Mouse (Mus musculus): Measurements from ENCODE around the gene Prkar2b. TPM values are rescaled to one million over a fixed set of nuclear protein-coding genes. Genes with fewer than 3 reads are reported as not detected.
A peak's percentile ranks its signal among the peaks of the same experiment; 100 is the strongest.

Gene Prkar2b
- polyA plus RNA-seq, 1 experiment from 2014 or later = 105 TPM

DNA sequence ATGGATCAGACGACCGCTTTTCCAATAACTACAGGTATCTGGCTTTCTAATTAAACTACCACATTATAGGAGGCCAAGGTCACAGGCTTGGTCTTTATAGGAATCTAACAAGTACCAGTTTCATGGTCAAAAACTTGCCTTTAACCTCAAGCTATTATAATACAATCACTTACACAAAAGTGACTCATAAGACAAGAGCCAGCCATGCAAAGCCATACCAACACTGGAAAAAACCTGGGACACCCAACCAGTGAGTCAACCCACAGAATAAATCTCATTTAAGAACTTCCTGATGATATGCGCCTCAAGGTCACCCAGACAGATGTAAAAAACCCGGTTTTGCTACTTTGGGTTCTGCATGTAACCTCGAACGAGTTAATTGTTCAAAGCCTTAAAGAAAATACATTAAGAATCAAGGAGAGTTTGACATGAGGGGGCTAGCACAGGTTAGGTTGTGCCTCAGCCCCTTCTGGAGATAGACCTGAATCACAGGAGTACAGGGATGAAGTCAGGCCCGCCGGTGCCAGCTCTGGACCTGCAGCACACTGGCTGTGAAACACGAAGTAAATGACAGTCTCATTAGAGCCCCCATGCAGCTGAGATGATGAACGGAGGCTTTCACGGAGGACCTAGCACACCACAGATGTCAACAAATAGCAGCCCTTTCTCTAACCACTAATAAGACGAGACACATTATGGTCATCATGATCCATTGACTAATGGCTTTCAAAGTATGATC lies 3.5 kb downstream of the Prkar2b start:
- peak overlapping the region; percentile 93 for H3K4me3 ChIP-seq (replicated peaks)
- no peak overlapping the region for H3K9ac ChIP-seq (replicated peaks)
- no peaks in the 10 kb centered on the region for H3K27me3 ChIP-seq
- H3K27ac ChIP-seq = no peak overlapping the region
- WGBS = 83% methylated on average over 12 of the region's 12 CpGs
- peaks cover 57% of the 10 kb centered on the region for H3K4me1 ChIP-seq (replicated peaks)
- ATAC-seq = no peak
- H3K4me2 ChIP-seq (replicated peaks) = peak overlapping the region; percentile 66
- 0 out of 2 replicates have a peak, but pooled peaks cover 4% of the 10 kb centered on the region for H3K36me3 ChIP-seq
- no peaks in the 10 kb centered on the region for H3K9me3 ChIP-seq

DNA sequence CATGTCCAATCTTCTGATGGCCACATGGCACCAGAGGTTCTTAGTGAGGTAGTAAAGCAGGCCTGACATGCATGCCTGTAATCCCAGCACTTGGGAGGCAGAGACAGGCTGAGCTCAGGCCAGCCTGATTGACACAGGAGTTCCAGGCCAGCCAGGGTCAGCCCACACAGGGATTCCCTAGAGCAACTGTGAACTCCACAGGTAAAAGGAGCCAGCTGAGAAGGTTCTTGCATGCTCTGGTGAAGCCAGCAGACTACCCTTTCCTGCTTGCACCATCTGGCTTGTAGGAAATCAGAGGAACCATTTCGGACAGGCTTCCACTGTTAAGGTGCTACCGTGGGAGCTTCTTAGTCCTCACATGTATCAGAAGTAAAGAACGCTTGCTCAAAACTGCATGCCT lies 5.3 kb downstream of the Prkar2b start:
- no peaks in the 10 kb centered on the region for H3K27me3 ChIP-seq
- H3K4me2 ChIP-seq (replicated peaks) = no peak overlapping the region
- H3K4me1 ChIP-seq (replicated peaks) = peaks cover 56% of the 10 kb centered on the region
- H3K36me3 ChIP-seq = 0 out of 2 replicates have a peak, but pooled peaks cover 4% of the 10 kb centered on the region
- no peak for ATAC-seq
- H3K9me3 ChIP-seq = no peaks in the 10 kb centered on the region
- 98% methylated on average over 3 of the region's 3 CpGs for WGBS
- no peak overlapping the region for H3K4me3 ChIP-seq (replicated peaks)
- H3K27ac ChIP-seq = no peak overlapping the region
- no peak overlapping the region for H3K9ac ChIP-seq (replicated peaks)

DNA sequence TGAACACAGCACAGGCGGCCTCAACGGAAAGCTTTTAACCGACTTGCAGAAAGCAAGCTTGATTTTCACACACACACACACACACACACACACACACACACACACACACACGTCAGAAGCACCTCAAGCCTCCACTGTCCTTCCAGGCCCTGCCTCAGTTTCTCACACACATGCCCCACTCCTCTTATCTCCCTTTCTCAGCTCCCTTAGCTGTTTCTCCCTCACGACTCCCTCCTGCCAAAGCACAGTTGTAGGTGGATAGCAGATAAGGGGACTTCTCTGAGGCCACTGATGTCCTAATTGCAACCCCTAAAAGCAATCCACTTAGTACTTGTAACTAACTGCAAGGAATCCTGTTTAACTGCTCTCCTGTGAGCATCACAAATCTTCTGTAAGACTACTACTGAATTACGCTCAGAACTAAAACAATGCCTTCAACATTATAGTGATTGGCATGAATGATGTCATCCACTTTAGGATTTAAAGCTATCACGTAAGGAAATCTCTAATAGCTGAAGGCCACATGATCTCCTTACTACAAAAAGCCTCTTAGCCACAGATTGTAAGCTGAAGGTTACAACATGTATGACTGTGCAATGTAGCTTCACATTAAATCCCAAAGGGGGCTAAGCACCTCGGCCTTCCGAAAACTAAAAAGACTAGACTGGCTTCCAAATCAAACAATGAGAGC lies 6.5 kb downstream of the Prkar2b start:
- 0 out of 2 replicates have a peak, but pooled peaks cover 4% of the 10 kb centered on the region for H3K36me3 ChIP-seq
- no peak overlapping the region for H3K9ac ChIP-seq (replicated peaks)
- H3K4me2 ChIP-seq (replicated peaks) = no peak overlapping the region
- ATAC-seq = no peak
- H3K27me3 ChIP-seq = no peaks in the 10 kb centered on the region
- 73% methylated on average over 9 of the region's 9 CpGs for WGBS
- no peak overlapping the region for H3K4me3 ChIP-seq (replicated peaks)
- no peak overlapping the region for H3K27ac ChIP-seq
- no peaks in the 10 kb centered on the region for H3K9me3 ChIP-seq
- peaks cover 55% of the 10 kb centered on the region for H3K4me1 ChIP-seq (replicated peaks)

DNA sequence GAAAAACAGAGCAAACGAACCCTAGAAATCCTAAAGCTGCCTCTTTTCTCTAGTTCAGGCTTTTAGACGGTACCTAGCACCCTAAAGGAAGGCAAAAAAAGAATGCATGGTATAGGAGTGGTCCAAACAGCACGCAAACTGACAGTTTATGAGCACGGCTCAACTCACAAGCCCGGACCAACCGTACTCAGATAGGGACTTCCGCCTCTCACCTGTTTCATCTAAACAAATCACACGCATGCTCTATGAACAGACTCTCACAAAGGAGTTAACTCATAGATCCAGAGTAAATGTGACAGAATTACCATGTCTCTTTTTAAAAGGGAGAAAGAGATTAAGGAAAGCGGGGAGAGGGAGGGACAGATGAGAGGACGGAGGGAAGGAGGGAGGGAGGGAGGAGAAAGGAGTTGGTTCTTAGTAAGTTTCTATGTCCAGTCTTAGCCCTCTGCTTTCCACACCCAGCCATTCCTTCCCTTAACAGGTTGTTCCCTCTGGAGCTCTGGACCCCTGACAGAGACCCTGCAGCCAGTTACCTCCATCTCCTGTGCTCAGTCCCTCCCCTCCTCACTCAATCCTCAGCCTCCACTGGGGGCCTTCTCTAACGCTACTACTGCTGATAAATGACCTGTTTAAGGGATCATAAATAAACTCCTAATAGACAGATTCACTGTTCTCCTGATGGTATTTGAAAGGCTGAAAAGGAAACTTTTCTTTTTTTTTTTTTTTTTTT lies 7.3 kb downstream of the Prkar2b start:
- no peak for ATAC-seq
- Histone ChIP-seq H3K4me2 (replicated peaks) (peak overlapping the region; percentile 17; the same call in 1 of the 2 replicates), H3K9me3 (no peaks in the 10 kb centered on the region), H3K4me3 (replicated peaks) (no peak overlapping the region), H3K27ac (no peak overlapping the region), H3K4me1 (replicated peaks) (peaks cover 49% of the 10 kb centered on the region), H3K36me3 (0 out of 2 replicates have a peak, but pooled peaks cover 4% of the 10 kb centered on the region), H3K9ac (replicated peaks) (no peak overlapping the region; the same call in 1 of the 2 replicates), H3K27me3 (no peaks in the 10 kb centered on the region)
- 54% methylated on average over 11 of the region's 11 CpGs for WGBS

DNA sequence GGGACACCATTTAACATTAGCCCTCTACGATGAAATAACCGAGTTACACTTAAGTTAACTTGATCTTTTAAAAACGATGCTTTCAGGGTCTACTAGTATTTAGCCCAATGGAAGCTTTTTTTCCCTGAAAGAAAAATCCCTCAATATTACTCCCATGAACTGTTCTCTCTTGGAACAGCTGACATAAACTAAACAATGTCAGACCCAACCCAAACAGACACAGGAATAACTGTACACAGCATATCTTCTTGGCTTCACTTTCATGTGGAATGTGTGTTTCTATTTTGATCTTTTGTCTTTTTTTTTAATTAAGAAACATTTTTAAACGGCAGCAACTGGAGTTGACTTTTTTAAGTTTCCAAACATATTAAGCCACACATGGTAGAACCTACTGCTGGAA lies 8.2 kb downstream of the Prkar2b start:
- Histone ChIP-seq H3K27ac (no peak overlapping the region), H3K4me2 (replicated peaks) (no peak overlapping the region), H3K4me3 (replicated peaks) (no peak overlapping the region), H3K4me1 (replicated peaks) (peaks cover 39% of the 10 kb centered on the region), H3K27me3 (no peaks in the 10 kb centered on the region), H3K36me3 (0 out of 2 replicates have a peak, but pooled peaks cover 4% of the 10 kb centered on the region), H3K9me3 (no peaks in the 10 kb centered on the region), H3K9ac (replicated peaks) (no peak overlapping the region)
- WGBS = 90% methylated on average over 4 of the region's 4 CpGs
- no peak for ATAC-seq

DNA sequence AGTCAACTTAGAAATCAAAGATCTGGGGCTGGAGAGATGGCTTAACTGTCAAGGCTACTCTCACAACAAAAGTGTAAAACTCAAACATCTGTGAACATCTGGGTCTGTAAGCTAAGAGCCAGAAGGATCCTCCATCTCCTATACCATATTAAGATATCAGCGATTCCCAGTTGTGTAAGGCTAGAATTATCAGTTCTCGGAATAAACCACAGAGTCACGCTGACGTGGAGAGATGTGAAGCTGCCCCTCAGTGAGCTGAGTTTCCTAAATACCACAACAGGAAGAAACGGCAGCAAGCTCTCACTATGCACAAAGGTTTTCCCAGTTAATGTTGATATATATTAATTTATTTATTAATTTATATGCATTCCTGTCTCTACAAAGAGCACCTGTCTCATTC lies 10.9 kb downstream of the Prkar2b start:
- no peaks in the 10 kb centered on the region for H3K9me3 ChIP-seq
- H3K4me1 ChIP-seq (replicated peaks) = peaks cover 27% of the 10 kb centered on the region
- no peaks in the 10 kb centered on the region for H3K36me3 ChIP-seq
- no peak overlapping the region for H3K4me3 ChIP-seq (replicated peaks)
- no peak for ATAC-seq
- H3K27ac ChIP-seq = no peak overlapping the region
- WGBS = 87% methylated on average over 5 of the region's 5 CpGs
- H3K27me3 ChIP-seq = no peaks in the 10 kb centered on the region
- no peak overlapping the region for H3K9ac ChIP-seq (replicated peaks)
- H3K4me2 ChIP-seq (replicated peaks) = no peak overlapping the region

DNA sequence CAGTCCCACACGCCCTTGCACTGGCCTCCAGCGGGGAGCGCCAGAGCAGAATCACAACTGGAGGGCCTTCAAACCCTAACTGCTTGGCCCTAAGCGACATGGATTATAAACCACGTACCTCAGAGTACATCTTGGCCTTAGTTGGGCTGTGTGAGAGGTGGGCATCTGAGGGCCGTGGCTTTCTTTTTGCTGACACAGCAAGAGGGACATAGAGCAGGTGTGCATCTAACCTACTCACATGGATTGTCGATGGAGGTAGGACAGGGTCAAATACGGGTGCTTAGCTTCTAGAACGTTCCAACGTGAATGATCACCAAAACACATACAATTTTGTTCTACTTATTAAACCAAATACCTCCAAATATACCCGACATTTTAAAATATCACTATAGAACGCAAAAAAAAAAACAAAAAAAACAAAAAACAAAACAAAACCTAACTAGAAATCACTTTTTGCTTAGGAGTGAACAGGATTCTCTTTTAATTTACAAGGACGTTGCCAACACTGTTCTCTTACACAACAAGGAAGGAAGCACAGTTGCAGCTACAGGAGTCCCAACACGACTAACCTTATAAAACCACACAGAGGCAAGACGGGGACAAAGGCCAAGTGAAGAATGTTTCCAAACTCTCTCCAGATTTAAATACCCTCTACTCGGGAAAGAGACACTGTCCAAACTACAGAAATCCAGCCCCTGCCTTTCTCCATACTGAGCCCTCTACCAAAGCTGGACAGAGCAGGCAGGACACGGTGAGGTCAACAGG lies 15.3 kb downstream of the Prkar2b start:
- ATAC-seq = no peak
- WGBS = 84% methylated on average over 17 of the region's 17 CpGs

DNA sequence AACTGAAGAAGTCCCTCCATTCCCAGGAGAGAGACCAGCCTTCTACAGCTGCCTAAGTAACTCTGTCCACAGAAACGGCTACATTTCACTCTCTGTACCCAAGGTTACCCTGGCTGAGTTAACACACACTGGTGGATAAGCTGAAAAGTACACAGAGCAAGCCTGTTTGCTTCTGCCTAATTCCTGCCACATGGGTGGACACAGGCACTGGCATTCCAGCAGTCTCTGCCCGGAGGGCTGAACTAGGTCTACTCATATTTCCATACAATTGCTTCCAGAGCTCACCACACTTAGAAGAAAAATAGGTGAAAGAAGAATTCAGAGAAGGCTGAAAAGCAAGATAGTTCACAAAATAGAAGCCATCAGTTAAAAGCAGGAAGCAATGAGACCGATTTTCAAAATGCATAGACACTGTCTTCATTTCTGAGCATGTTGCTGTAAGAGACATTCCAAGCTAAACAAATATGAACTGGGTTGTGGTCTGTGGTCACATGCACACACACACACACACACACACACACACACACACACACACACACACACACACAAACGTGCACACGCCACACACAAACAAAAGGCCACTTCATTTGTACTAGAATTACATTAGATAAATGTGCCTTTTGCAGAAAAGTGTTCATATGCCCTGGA lies 16.5 kb downstream of the Prkar2b start:
- Histone ChIP-seq H3K9ac (replicated peaks) (no peak overlapping the region), H3K27me3 (no peaks in the 10 kb centered on the region), H3K27ac (no peak overlapping the region), H3K9me3 (no peaks in the 10 kb centered on the region), H3K4me2 (replicated peaks) (no peak overlapping the region), H3K4me1 (replicated peaks) (peaks cover 9% of the 10 kb centered on the region; the same call in 1 of the 2 replicates), H3K4me3 (replicated peaks) (no peak overlapping the region), H3K36me3 (no peaks in the 10 kb centered on the region)
- peak; percentile 67 for ATAC-seq
- 69% methylated on average over 5 of the region's 5 CpGs for WGBS

More for the DNA sequence above, 15.3 kb downstream of the Prkar2b start:
- H3K4me2 ChIP-seq (replicated peaks) = no peak overlapping the region
- H3K9ac ChIP-seq (replicated peaks) = no peak overlapping the region
- H3K9me3 ChIP-seq = no peaks in the 10 kb centered on the region
- no peak overlapping the region for H3K4me3 ChIP-seq (replicated peaks)
- H3K4me1 ChIP-seq (replicated peaks) = peaks cover 7% of the 10 kb centered on the region; the same call in 1 of the 2 replicates
- no peaks in the 10 kb centered on the region for H3K27me3 ChIP-seq
- no peaks in the 10 kb centered on the region for H3K36me3 ChIP-seq
- no peak overlapping the region for H3K27ac ChIP-seq

DNA sequence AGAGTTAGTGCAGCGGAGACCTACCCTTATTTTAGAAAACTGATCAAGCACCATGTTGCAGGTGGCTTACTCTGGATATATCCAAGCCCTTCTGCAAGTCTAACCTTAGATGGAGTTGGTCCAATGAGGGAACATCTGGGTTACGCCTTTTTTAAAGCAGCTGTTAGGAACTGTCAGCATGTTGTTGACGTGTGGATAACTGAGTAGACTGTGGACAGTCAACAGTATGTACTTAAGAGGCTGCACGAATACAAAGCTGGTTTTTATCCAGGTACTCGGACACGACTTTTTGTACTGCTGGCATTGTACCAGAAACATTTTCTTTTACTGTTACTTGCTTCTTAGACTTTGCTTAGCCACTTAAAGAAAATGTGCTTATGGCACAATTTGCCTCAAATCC lies 27.6 kb downstream of the Prkar2b start:
- no peaks in the 10 kb centered on the region for H3K4me1 ChIP-seq (replicated peaks)
- WGBS = 89% methylated on average over 6 of the region's 6 CpGs
- no peak overlapping the region for H3K27ac ChIP-seq
- no peaks in the 10 kb centered on the region for H3K9me3 ChIP-seq
- ATAC-seq = no peak
- no peak overlapping the region for H3K4me2 ChIP-seq (replicated peaks)
- no peaks in the 10 kb centered on the region for H3K36me3 ChIP-seq
- H3K4me3 ChIP-seq (replicated peaks) = no peak overlapping the region
- no peaks in the 10 kb centered on the region for H3K27me3 ChIP-seq
- H3K9ac ChIP-seq (replicated peaks) = no peak overlapping the region

DNA sequence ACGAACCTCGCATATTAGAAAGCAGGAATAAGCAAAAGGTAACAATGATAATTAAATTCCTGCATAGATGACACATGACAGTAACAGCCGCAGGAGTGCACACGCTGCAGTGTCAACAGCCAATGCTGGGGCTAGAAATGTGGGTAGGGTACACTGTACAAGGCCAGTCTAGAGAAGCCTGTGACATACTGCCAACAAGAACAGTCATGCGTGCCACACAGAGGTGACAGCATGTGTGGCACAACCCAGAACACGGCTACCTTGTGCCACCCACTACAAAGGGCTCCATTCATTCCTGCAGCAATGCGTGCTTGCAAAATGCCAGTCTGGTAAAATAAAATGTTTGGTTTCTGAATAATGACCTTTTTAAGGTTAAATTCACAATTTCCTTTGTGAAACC lies 28.2 kb downstream of the Prkar2b start:
- Histone ChIP-seq H3K9me3 (no peaks in the 10 kb centered on the region), H3K4me3 (replicated peaks) (no peak overlapping the region), H3K4me2 (replicated peaks) (no peak overlapping the region), H3K27me3 (no peaks in the 10 kb centered on the region), H3K27ac (no peak overlapping the region), H3K9ac (replicated peaks) (no peak overlapping the region), H3K36me3 (no peaks in the 10 kb centered on the region), H3K4me1 (replicated peaks) (no peaks in the 10 kb centered on the region)
- WGBS = 92% methylated on average over 7 of the region's 7 CpGs
- ATAC-seq = no peak

DNA sequence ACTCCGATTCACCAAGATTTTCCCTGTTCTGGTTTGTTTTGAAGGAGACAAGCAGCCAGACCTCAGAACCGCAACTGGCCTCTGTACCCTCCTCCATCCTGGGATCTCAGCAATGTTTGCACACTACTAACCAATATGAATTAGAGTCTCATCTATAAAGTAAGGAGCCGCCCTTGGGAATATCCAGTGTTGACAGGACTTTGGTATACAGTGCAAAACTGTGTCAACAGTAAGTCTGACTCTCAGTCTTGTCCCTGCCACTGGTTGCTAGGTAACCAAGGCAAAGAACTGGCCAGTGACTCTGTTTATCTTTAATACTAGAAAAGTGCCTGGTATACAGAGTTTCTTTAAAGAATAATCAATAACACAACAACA lies 42.7 kb downstream of the Prkar2b start:
- peaks cover 16% of the 10 kb centered on the region for H3K4me1 ChIP-seq (replicated peaks)
- WGBS = 71% methylated on average over 3 of the region's 3 CpGs
- peak; percentile 25; the same call in 1 of the 2 replicates for ATAC-seq
- H3K9ac ChIP-seq (replicated peaks) = no peak overlapping the region
- H3K9me3 ChIP-seq = no peaks in the 10 kb centered on the region
- H3K36me3 ChIP-seq = no peaks in the 10 kb centered on the region
- H3K27ac ChIP-seq = no peak overlapping the region
- H3K4me2 ChIP-seq (replicated peaks) = no peak overlapping the region
- H3K27me3 ChIP-seq = no peaks in the 10 kb centered on the region
- no peak overlapping the region for H3K4me3 ChIP-seq (replicated peaks)
